9 mouse cellular contexts compared by ENCODE assay signal in genomic region chr4:130292271-130292670, GRCm38 (mm10). TPM values are rescaled to one million over a fixed set of nuclear protein-coding genes. Genes with fewer than 3 reads are reported as not detected.
DNase-seq lines count a peak whose midpoint lies in the region; ATAC-seq and TF ChIP-seq lines count a peak whose summit lies in the region.
"Had no signal": no experiment of that assay in that cellular context is flagged by ENCODE, and none has a peak within 500 bp of the region (broad histone marks: within the 10 kb centered on the region; RNA-seq: fewer than 3 reads in every experiment).

No protein-coding gene starts in this region.

- H3K27me3 ChIP-seq in G1E (ENCODE audit: insufficient read depth, low read length), result peaks cover 19% of the 10 kb centered on the region

- TF ChIP-seq CTCF in G1E (IDR thresholded peaks at IDR 0.05; ENCODE audit: low read depth, low read length), result peak; percentile 98

- peaks cover 32% of the 10 kb centered on the region for H3K4me1 ChIP-seq in G1E (ENCODE audit: insufficient read depth, low read depth, low read length)
- H3K4me1 ChIP-seq: limb, embryonic 12.5 days had no signal

- H3K4me3 ChIP-seq in G1E (ENCODE audit: low read depth, low read length), result no peak overlapping the region
- H3K4me3 ChIP-seq: limb, embryonic 12.5 days had no signal

- H3K9me3 ChIP-seq in G1E (replicated peaks), result no peaks in the 10 kb centered on the region
- H3K9me3 ChIP-seq: limb, embryonic 12.5 days had no signal

- DNase-seq in G1E (ENCODE audit: low spot score), result peak; percentile 63
- peak; percentile 88 for DNase-seq in c-Kit-negative CD71-positive TER-119-positive erythroid progenitor cells, embryonic 14.5 days (ENCODE audit: low read depth, low spot score)
- peak; percentile 49 for DNase-seq in fibroblast of lung, adult 2 months (ENCODE audit: low read depth)
- DNase-seq in heart, postnatal 4 days, result peak; percentile 86
- DNase-seq in layer of hippocampus, postnatal 10 days (ENCODE audit: low spot score in 2 of 2), result peak; percentile 74 to 79
- peak; percentile 82 for DNase-seq in lung, postnatal 14 days
- DNase-seq in right cerebral cortex, adult 18-20 months, result peak; percentile 61
- DNase-seq in urinary bladder, postnatal 25 days (ENCODE audit: low spot score), result peak; percentile 87

- H3K36me3 ChIP-seq in G1E (replicated peaks), result no peaks in the 10 kb centered on the region
- H3K36me3 ChIP-seq: limb, embryonic 12.5 days had no signal

- ATAC-seq in G1E (ENCODE audit: extremely low read depth, insufficient number of reproducible peaks, low FRiP score, poor library complexity, severe bottlenecking), result no peak

RNA-seq across cellular contexts. Expression of gene Serinc2, which starts 13.3 kb away (rescaled TPM):
- total RNA-seq in G1E (2014; fragmentation: Nextera tagmentation), result not detected in 2 replicates
- not detected in 2 replicates for total RNA-seq in G1E (2017)
- not detected in 2 replicates for polyA plus RNA-seq in G1E (2012)
- 1 to 10 TPM; 2.7 to 3.8 TPM for total RNA-seq in heart, postnatal 4 days (2021)
- 1 to 10 TPM; 6.3 to 6.4 TPM for total RNA-seq in layer of hippocampus, postnatal 10 days (2021)

RNA-seq across cellular contexts. Expression of gene Fabp3, which starts 16.1 kb away (rescaled TPM):
- total RNA-seq in G1E (2014; fragmentation: Nextera tagmentation), result not detected in 2 replicates
- total RNA-seq in G1E (2017), result not detected in 2 replicates
- not detected in 2 replicates for polyA plus RNA-seq in G1E (2012)
- 1,000 to 10,000 TPM; 6,197 to 6,868 TPM for total RNA-seq in heart, postnatal 4 days (2021)
- total RNA-seq in layer of hippocampus, postnatal 10 days (2021), result 100 to 1,000 TPM; 142 to 168 TPM

RNA-seq across cellular contexts. Expression of gene Gm10570, which starts 16.2 kb away (rescaled TPM):
- total RNA-seq in G1E (2014; fragmentation: Nextera tagmentation), result not detected in 2 replicates
- total RNA-seq in G1E (2017), result not detected in 2 replicates
- polyA plus RNA-seq in G1E (2012), result not detected in 2 replicates
- under 1 TPM; 0.59 to 0.60 TPM for total RNA-seq in heart, postnatal 4 days (2021)
- not detected for total RNA-seq in layer of hippocampus, postnatal 10 days (2021)
- polyA plus RNA-seq: limb, embryonic 12.5 days had no signal

Comparison
In these comparisons a context has a peak if more than half of its experiments do, and no peak if none do; other contexts are left out.
1. RNA of gene Fabp3, which starts 16.1 kb away (total RNA-seq): 6,197 to 6,868 TPM in heart, postnatal 4 days and 142 to 168 TPM in layer of hippocampus, postnatal 10 days; not detected in G1E; every median in the first group is over 100 times any median in the second.
2. Peak in every context shown above with its lines, with median percentiles within 50 percentile points of each other: DNase-seq.